Mouse (Mus musculus) T-helper 17 cell (primary cell): ENCODE measurements around the gene Bcl7a.

Source experiments
- in situ Hi-C, 2 experiments: fragments of 300-600 bp; cut with MboI, MseI; formaldehyde crosslinking; loops; 1 replicate in 1 of 2; 2 replicates in 1 of 2; pipeline ENCODE4 v1.15.1; 2025; ENCODE audit warnings: high pct_unique_total_duplicates in 2 of 2

Gene Bcl7a

GRCm38 (mm10) chr5:123327686-123328085 is 15.9 kb upstream of the Bcl7a start:
- in situ Hi-C loops = no loop called here

- in situ Hi-C loops = no loop called here
These were observed 10.1 kb upstream of the Bcl7a start for GRCm38 (mm10) chr5:123333566-123333965.

GRCm38 (mm10) chr5:123336205-123336961 is 7.3 kb upstream of the Bcl7a start:
- in situ Hi-C loops = no loop called here

DNA sequence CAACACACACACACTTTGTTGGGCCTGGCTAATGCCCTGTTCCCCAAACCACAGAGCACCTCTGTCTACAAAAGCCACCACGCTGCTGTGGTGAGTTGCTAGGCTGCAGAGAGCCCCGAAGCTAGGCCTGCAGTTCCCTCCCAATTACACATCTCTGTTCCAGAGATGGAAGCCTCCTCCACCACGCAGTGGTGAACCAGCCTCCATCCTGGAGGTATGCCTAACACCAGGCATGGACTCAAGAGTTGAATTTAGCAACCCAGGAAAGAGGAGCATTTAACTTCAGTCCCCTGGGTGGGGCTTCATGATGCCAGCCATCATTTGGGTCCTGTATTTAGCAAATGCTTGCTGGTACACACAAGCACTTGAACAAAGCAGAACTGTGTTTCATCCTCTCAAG is 5.2 kb upstream of the Bcl7a start:
- in situ Hi-C loops = no loop called here

DNA sequence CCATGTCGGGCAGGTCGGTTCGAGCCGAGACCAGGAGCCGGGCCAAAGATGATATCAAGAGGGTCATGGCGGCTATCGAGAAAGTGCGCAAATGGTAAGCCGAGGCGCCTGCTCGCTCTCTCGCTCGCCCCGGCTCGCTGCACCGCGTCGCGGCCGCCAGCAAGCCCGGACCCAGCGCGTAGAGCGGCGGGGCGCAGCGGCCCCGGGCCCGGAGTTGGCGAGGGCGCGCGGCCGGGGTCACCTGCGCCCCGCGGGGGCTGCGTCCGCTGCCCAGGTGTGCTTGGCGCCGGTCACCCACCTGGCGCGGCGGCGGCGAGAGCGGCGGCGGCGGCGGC is 961 bp downstream of the Bcl7a start:
- in situ Hi-C loops = no loop called here

DNA sequence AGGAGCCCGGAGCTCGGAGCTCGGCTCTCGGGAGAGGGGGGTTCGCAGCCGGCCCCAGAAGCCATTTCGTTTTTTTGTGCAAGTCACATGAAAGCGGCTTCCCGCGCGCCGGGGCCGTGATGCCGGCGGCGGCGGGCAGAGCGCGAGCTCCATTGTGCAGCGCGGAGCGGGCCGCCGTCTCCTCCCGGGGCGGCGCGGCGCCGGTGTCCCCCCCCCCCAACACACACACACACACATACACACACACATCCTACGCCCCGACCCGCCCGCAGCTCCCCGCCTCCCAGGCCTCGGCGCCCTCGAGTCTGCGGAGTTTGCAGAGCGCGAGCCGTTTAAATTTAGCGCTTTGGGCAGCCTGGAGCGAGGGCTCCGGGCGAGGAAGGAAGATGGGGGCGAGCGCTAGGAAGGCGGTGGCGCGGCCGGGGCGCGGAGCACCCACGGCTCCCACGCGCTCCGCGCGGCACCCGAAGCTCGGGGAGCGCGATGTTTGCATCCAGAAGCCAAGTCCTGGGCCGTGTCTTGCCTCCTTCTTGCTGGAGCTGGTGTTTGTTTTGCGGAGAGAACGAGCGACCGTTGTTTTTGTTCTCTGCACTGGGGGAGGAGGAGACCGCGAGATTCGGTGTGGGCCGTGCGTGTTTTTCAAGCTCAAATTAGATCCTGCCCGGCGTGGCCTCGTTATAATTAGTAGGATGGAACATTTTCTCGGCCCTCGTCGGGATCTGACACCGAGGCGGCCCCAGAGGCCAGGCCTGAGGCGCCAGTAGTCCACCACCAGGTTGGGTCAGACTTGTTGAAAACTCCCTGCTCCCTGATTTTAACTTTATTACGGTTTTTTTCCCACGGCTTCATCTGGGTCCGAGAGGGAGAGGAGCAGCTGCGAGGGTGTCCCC is 1.6 kb downstream of the Bcl7a start:
- in situ Hi-C loops = no loop called here

DNA sequence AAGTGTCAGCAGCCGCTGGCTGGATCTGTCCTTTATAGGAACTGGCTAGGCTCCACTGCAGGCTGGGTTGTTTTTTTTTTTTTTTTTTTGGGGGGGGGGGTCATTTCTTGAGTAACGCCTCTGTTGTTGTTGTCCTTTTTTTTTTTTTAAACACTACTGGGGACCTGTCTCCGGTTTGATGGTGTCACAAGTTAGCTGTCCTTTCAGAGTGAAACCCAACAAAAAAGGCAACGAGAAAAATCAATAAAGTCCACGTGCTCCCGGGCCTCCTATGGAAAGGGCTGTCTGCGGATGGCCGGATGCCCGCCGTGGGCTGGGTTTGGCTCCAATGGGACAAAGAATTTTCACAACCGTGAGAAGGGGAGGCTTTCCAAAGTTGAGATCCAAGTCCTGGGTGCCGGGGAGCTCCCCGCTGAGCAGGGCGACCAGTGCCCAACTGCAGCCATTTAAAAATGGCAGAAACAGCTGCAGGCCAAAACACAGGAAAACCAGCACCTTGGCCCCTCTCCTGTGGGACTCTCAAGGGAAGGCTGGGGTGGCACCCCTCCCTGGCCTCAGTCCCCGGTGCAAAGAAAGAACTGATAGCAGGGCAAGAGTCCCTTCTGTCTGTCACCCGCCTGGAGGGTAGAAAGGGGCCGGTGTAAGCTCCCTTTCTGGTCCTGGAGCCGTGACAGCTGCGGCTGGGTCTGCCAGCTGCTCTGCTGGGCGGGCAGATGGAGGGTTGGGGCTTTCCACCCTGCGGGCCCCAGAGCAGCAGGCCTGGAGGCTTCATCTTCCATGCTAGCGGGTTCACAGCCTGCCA is 2.4 kb downstream of the Bcl7a start:
- in situ Hi-C loops = no loop called here

DNA sequence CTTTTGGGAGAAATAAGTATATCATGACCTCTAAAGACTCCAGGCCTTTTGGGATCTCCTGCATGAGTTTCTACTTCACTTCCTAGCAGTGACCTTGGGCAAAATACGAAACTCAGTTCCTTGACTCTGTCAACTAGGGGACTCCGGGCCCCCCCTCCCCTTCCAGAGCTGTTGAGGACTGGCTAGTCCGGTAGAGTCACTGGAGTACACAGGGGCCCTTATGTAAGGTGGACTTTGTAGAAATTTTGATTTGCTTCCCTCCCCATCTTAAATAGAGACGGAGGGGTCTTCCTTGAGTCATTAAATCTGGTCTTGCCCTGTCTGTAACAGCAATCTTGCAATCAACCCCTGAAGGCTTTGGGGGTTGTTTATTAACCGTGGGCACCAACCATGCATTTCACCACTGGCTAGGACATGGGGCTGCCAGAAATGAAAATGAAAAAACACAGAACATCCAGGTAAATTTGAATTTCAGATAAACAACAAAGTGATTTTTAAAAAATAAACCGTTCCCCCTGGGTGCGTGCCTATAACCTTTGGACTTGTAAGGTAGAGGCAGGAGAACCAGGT is 3.2 kb downstream of the Bcl7a start:
- in situ Hi-C loops = no loop called here

DNA sequence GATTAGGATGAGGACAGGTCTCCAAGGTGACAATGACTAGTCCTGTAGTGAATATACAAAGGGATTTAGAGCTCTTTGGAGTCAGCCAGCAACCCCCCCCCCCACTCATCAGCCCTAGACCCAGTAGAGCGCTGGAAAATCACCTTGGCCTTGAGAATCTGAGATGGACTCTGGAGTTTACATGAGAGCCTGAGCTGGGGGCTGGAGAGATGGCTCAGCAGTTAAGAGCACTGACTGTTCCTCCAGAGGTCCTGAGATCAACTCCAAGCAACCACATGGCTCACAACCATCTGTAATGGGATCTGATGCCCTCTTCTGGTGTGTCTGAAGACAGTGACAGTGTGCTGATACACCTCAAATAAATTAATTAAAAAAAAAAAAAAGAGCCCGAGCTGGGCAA is 4.4 kb downstream of the Bcl7a start:
- in situ Hi-C loops = no loop called here

DNA sequence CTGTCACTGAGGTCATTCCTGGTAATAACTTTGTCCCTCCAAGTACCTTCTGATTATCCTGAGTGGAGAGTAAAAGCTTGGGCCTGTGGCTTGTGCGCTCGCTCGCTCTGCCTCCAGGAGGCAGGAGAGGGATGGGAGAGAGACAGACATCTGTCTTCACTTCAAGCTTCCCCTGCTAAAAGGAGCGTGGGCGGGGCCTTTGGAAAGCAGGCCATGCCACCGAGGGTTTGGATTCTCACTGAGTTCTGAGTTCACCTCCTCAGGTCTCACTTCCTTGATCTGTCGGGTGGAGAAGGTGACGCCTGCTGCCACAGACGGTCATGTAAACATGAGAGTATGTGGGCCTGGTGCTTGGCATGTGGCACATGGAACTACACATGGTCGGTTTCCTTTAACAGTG is 6.8 kb downstream of the Bcl7a start:
- in situ Hi-C loops = loop anchor here in 1 of 2 experiments (10.0 kb wide), 1 partner anchor 514 kb away; the partner anchor contains the start of gene Hcar2

DNA sequence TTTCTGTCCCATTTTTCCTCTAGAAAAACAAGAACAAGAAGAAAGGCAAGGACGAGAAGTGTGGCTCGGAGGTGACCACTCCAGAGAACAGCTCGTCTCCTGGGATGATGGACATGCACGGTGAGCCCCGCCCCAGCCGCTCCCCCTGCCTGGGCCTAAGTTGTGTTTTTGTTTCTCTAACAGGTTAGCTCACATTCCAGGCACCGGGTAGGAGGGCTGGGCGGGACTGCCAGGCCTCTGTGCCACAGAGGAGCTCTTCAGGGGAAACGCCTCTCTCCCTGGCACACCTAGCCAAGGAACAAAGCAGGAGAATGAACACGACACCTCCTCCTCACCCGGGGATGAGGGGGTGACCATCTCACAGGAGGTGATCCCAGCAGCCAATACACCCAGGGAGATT is 12.3 kb downstream of the Bcl7a start:
- in situ Hi-C loops = loop anchor here in 1 of 2 experiments (10.0 kb wide), 1 partner anchor 509 kb away; the partner anchor contains the start of gene Hcar2

GRCm38 (mm10) chr5:123357253-123357652 is 13.6 kb downstream of the Bcl7a start:
- in situ Hi-C loops = loop anchor here in 1 of 2 experiments (10.0 kb wide), 1 partner anchor 508 kb away; the partner anchor contains the start of gene Hcar2

- in situ Hi-C loops = loop anchor here in 1 of 2 experiments (10.0 kb wide), 1 partner anchor 505 kb away; the partner anchor contains the start of gene Hcar2
These were observed 15.8 kb downstream of the Bcl7a start for GRCm38 (mm10) chr5:123359431-123359830.

DNA sequence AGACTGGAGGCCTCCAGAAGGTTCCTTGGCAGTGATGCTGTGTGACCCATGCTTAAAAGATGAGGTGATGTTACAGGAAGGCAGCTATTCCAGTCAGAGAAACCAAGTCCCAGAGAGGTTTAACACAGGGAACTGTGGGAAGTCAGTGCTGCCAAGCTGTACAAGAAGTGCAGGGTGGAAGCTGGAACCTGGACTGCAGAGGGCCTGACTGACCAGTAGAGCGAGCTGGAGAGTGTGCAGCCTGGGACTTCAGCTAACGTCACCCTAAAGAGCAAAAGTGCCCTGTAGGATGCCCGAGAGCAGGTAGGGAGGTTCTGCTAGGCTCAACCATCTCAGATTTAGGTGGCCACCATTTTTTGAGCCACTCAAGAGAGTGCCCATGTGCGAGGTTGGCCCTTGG is 19.3 kb downstream of the Bcl7a start:
- in situ Hi-C loops = no loop called here

GRCm38 (mm10) chr5:123364302-123364971 is 20.8 kb downstream of the Bcl7a start:
- in situ Hi-C loops = no loop called here

GRCm38 (mm10) chr5:123368869-123369488 is 25.3 kb downstream of the Bcl7a start:
- in situ Hi-C loops = loop anchor here (5.0 kb wide), 2 partner anchors 73 to 133 kb away; no protein-coding TSS in a partner anchor

DNA sequence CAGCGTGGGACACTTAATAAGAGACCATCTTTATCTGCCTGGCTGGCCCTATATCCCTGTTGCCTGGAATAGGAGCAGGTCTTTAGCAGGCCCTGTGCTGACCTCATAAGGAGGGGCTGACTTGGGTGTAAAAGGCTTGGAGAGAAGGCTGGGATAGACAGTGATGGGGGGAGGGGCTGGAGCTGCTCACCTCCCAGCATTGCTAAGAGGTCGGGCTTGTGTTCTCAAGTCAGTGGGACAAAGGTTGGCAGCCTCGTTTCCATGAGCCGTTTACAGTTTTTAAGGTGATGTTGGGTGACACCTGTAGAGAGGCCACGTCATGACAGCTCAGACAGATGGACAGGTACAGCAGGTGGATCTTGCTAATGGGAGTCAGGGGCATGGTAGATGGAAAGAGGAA is 26.4 kb downstream of the Bcl7a start:
- in situ Hi-C loops = no loop called here

DNA sequence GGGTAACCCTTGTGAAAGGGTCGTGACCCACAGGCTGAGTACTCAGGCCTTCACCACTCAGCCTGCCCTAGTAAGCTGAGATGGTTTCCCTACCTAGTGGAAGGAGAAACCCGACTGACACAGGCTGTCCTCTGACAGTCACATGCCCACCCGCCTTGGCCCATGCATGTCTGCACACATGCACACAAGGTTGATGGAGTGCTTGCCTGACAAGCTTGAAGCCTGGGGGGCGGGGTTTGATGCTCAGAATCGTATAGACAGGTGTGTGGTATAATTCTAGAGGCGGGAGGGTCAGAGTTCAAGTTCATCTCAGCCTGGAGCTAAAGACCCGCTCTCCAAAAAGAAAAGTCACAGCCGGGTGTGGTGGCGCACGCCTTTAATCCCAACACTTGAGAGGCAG is 31.6 kb downstream of the Bcl7a start:
- in situ Hi-C loops = loop anchor here in 1 of 2 experiments (5.0 kb wide), 1 partner anchor 67 kb away; no protein-coding TSS in a partner anchor

DNA sequence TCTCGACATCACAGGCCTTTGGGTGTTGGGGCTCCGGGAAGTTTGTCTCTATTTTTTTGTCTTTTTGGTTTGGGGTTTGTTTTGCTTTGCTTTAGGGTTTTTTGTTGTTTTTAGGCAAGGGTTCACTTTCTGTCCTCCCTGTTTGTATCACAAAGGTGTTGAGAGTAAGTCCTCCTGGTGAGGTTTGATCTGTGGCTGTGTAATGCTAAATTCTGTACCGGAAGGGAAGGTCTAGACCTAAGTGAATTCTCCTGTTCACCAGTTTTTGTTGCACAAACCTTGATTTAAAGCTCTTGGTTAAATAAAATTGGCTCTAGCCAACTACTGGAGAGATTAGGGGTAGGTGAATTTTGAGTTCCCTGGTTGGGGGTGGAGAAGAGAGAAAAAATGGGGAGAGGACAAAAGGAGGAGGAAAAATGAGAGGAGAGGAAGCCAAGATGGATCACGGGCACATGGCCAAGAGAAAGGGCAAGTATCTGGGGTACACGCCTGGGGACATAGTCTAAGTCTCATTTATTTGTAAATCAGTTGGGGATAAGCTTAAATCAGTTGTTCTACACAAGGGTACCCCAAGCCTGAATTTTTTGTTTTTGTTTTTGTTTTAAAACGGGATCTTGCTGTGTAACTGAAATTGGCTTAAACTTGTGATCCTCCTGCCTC is 32.3 kb downstream of the Bcl7a start:
- in situ Hi-C loops = loop anchor here in 1 of 2 experiments (5.0 kb wide), 1 partner anchor 66 kb away; no protein-coding TSS in a partner anchor
